Mouse (Mus musculus) erythroblast, embryonic 14.5 days (primary cell): ENCODE results near the gene Trp53i11.

ENCODE experiments used
- GATA1 ChIP-seq: IDR thresholded peaks from 2 replicates; pipeline ENCODE4 v1.6.1; 2012; ENCODE audit warnings: low read length, inconsistent platforms, mixed read lengths
- TAL1 ChIP-seq: IDR thresholded peaks from 3 replicates; pipeline ENCODE4 v1.6.1; 2012; ENCODE audit warnings: low read length, inconsistent platforms, mixed read lengths

- no peak for TF ChIP-seq GATA1
- TF ChIP-seq TAL1, result no peak
Measured at GRCm38 (mm10) chr2:93204571-93204970, 17.2 kb downstream of the Trp53i11 start.
